9 mouse cellular contexts compared by ENCODE assay signal in the genomic region with DNA sequence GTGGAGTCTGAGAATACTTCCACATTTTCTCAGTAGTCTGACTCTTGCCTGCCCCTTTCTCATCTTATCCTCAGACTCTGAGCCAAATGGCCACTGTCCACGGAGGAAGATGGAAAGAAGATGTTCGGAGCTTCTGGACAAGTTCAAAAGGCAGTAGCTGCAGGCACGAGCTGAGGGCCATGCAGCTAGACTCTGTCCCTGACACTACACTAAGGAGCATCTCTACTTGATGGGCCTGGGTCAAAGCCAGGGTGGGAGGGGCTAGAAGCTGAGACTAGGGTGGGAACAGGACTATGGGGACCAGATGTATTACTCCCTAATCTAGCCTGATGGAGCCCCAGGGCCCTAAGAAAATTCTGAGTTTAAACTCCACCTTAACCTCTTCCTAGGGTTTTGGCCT.
"Had no signal": no experiment of that assay in that cellular context is flagged by ENCODE, and none has a peak within 500 bp of the region (broad histone marks: within the 10 kb centered on the region; RNA-seq: fewer than 3 reads in every experiment).

No protein-coding gene starts in this region.

- H3K9me3 ChIP-seq: intestine, embryonic 15.5 days; limb, embryonic 15.5 days; liver, embryonic 12.5 days; neural tube, embryonic 12.5 days had no signal

- H3K4me2 ChIP-seq: hindbrain, embryonic 14.5 days; intestine, embryonic 15.5 days; limb, embryonic 15.5 days; liver, embryonic 12.5 days; neural tube, embryonic 12.5 days had no signal

- H3K9ac ChIP-seq: hindbrain, embryonic 14.5 days; intestine, embryonic 15.5 days; limb, embryonic 15.5 days; liver, embryonic 12.5 days; neural tube, embryonic 12.5 days had no signal

- H3K27me3 ChIP-seq: intestine, embryonic 15.5 days; limb, embryonic 15.5 days; liver, embryonic 12.5 days; neural tube, embryonic 12.5 days had no signal

- DNase-seq: kidney, adult 8-10 months; midbrain, embryonic 14.5 days; thymus, postnatal 4 days had no signal

- ATAC-seq: intestine, embryonic 15.5 days; liver, embryonic 12.5 days had no signal

- H3K4me3 ChIP-seq: intestine, embryonic 15.5 days; left cerebral cortex, adult 2 months; limb, embryonic 15.5 days; liver, embryonic 12.5 days; neural tube, embryonic 12.5 days had no signal

- H3K27ac ChIP-seq: hindbrain, embryonic 14.5 days; intestine, embryonic 15.5 days; left cerebral cortex, adult 2 months; limb, embryonic 15.5 days; liver, embryonic 12.5 days; neural tube, embryonic 12.5 days had no signal

- H3K36me3 ChIP-seq: intestine, embryonic 15.5 days; limb, embryonic 15.5 days; liver, embryonic 12.5 days; neural tube, embryonic 12.5 days had no signal

- H3K4me1 ChIP-seq: limb, embryonic 15.5 days; liver, embryonic 12.5 days had no signal
